Mouse (Mus musculus): Measurements from ENCODE around the gene Rnf38.

- TF ChIP-seq CTCF (IDR thresholded peaks at IDR 0.05; ENCODE audit: borderline replicate concordance, insufficient read depth, low read length) (no peak), POLR2A (IDR thresholded peaks at IDR 0.05; ENCODE audit: low read depth, low read length) (peak; percentile 92)
Observed at GRCm38 (mm10) chr4:44168231-44168647, 65.3 kb downstream of the Rnf38 start.
